Mouse (Mus musculus): ENCODE measurements around the gene Ifitm3. TPM values are rescaled to one million over a fixed set of nuclear protein-coding genes. Genes with fewer than 3 reads are reported as not detected.

Gene Ifitm3
- total and polyA plus RNA-seq, 2 experiments from 2014 or later, result 22.5 to 67.8 TPM

- H3K36me3 ChIP-seq (ENCODE audit: insufficient read depth, low read length), result no peaks in the 10 kb centered on the region
- H3K4me2 ChIP-seq (ENCODE audit: low read depth, low read length, poor library complexity, severe bottlenecking), result peak overlapping the region; percentile 87
- H3K27ac ChIP-seq (ENCODE audit: low read depth, low read length), result peak overlapping the region; percentile 63
- peak overlapping the region; percentile 38 for H3K4me3 ChIP-seq (ENCODE audit: low read depth, low read length)
- TF ChIP-seq CTCF (IDR thresholded peaks at IDR 0.05), result no peak
- H3K27me3 ChIP-seq (ENCODE audit: insufficient read depth, low read length), result no peaks in the 10 kb centered on the region
- H3K4me1 ChIP-seq (ENCODE audit: insufficient read depth, low read length), result no peaks in the 10 kb centered on the region
- DNase-seq (ENCODE audit: low spot score) (peak; percentile 83), ATAC-seq (ENCODE audit: low FRiP score) (peak; percentile 83)
- no peaks in the 10 kb centered on the region for H3K9me3 ChIP-seq (ENCODE audit: low read length)
- H3K9ac ChIP-seq (replicated peaks; ENCODE audit: low read length, poor library complexity, severe bottlenecking), result peak overlapping the region; percentile 52; the same call in 1 of the 2 replicates
- 6% methylated on average over 14 of the region's 19 CpGs for WGBS
Measured at GRCm38 (mm10) chr7:141047581-141048225, 37.1 kb upstream of the Ifitm3 start.

- ATAC-seq (ENCODE audit: low FRiP score) (no peak), DNase-seq (ENCODE audit: low spot score) (no peak)
- Histone ChIP-seq H3K27ac (ENCODE audit: low read depth, low read length) (0 out of 2 replicates have a peak overlapping the region, but pooled peaks have one; percentile 18), H3K9ac (replicated peaks; ENCODE audit: low read length, poor library complexity, severe bottlenecking) (no peak overlapping the region), H3K27me3 (ENCODE audit: insufficient read depth, low read length) (no peaks in the 10 kb centered on the region), H3K9me3 (ENCODE audit: low read length) (no peaks in the 10 kb centered on the region), H3K4me3 (ENCODE audit: low read depth, low read length) (no peak overlapping the region), H3K4me1 (ENCODE audit: insufficient read depth, low read length) (no peaks in the 10 kb centered on the region), H3K4me2 (ENCODE audit: low read depth, low read length, poor library complexity, severe bottlenecking) (peak overlapping the region; percentile 87; the same call in 1 of the 2 replicates), H3K36me3 (ENCODE audit: insufficient read depth, low read length) (no peaks in the 10 kb centered on the region)
- 72% methylated on average over 6 of the region's 6 CpGs for WGBS
- TF ChIP-seq CTCF (IDR thresholded peaks at IDR 0.05), result no peak
Measured at GRCm38 (mm10) chr7:141046931-141047580, 36.5 kb upstream of the Ifitm3 start.

GRCm38 (mm10) chr7:141042539-141042938 is 32.0 kb upstream of the Ifitm3 start:
- Histone ChIP-seq H3K27me3 (ENCODE audit: insufficient read depth, low read length) (no peaks in the 10 kb centered on the region), H3K36me3 (ENCODE audit: insufficient read depth, low read length) (no peaks in the 10 kb centered on the region), H3K4me3 (ENCODE audit: low read depth, low read length) (no peak overlapping the region), H3K9ac (replicated peaks; ENCODE audit: low read length, poor library complexity, severe bottlenecking) (no peak overlapping the region), H3K4me1 (ENCODE audit: insufficient read depth, low read length) (no peaks in the 10 kb centered on the region), H3K27ac (ENCODE audit: low read depth, low read length) (no peak overlapping the region), H3K4me2 (ENCODE audit: low read depth, low read length, poor library complexity, severe bottlenecking) (no peak overlapping the region), H3K9me3 (ENCODE audit: low read length) (no peaks in the 10 kb centered on the region)
- no peak for ATAC-seq (ENCODE audit: low FRiP score)
- WGBS, result 53% methylated on average over 4 of the region's 4 CpGs
- TF ChIP-seq CTCF (IDR thresholded peaks at IDR 0.05), result no peak
- no peak for DNase-seq (ENCODE audit: low spot score)

GRCm38 (mm10) chr7:141041661-141042060 is 31.1 kb upstream of the Ifitm3 start:
- ATAC-seq (ENCODE audit: low FRiP score), result peak; percentile 52; the same call in 1 of the 2 replicates
- H3K4me1 ChIP-seq (ENCODE audit: insufficient read depth, low read length), result no peaks in the 10 kb centered on the region

GRCm38 (mm10) chr7:141040867-141041606 is 30.5 kb upstream of the Ifitm3 start:
- DNase-seq (ENCODE audit: low spot score), result no peak
- no peak for TF ChIP-seq CTCF (IDR thresholded peaks at IDR 0.05)
- Histone ChIP-seq H3K9ac (replicated peaks; ENCODE audit: low read length, poor library complexity, severe bottlenecking) (no peak overlapping the region), H3K27me3 (ENCODE audit: insufficient read depth, low read length) (no peaks in the 10 kb centered on the region), H3K4me1 (ENCODE audit: insufficient read depth, low read length) (no peaks in the 10 kb centered on the region), H3K27ac (ENCODE audit: low read depth, low read length) (peak overlapping the region; percentile 47; the same call in 1 of the 2 replicates), H3K36me3 (ENCODE audit: insufficient read depth, low read length) (no peaks in the 10 kb centered on the region), H3K4me2 (ENCODE audit: low read depth, low read length, poor library complexity, severe bottlenecking) (no peak overlapping the region), H3K9me3 (ENCODE audit: low read length) (no peaks in the 10 kb centered on the region), H3K4me3 (ENCODE audit: low read depth, low read length) (no peak overlapping the region)
- 36% methylated on average over 6 of the region's 9 CpGs for WGBS
- no peak for ATAC-seq (ENCODE audit: low FRiP score)

More at GRCm38 (mm10) chr7:141041661-141042060, 31.1 kb upstream of the Ifitm3 start:
- 35% methylated on average over 5 of the region's 5 CpGs for WGBS
- H3K9ac ChIP-seq (replicated peaks; ENCODE audit: low read length, poor library complexity, severe bottlenecking), result no peak overlapping the region
- no peaks in the 10 kb centered on the region for H3K27me3 ChIP-seq (ENCODE audit: insufficient read depth, low read length)
- no peaks in the 10 kb centered on the region for H3K36me3 ChIP-seq (ENCODE audit: insufficient read depth, low read length)
- no peak for TF ChIP-seq CTCF (IDR thresholded peaks at IDR 0.05)
- H3K4me3 ChIP-seq (ENCODE audit: low read depth, low read length), result no peak overlapping the region
- DNase-seq (ENCODE audit: low spot score), result peak; percentile 83
- no peaks in the 10 kb centered on the region for H3K9me3 ChIP-seq (ENCODE audit: low read length)
- no peak overlapping the region for H3K4me2 ChIP-seq (ENCODE audit: low read depth, low read length, poor library complexity, severe bottlenecking)
- peak overlapping the region; percentile 47; the same call in 1 of the 2 replicates for H3K27ac ChIP-seq (ENCODE audit: low read depth, low read length)

All from midbrain, postnatal 0 days (tissue).